Mouse (Mus musculus) liver, postnatal 0 days (tissue): ENCODE data around the gene Slc25a39. TPM values are rescaled to one million over a fixed set of nuclear protein-coding genes. Genes with fewer than 3 reads are reported as not detected.

Source experiments
- ATAC-seq: fragments of 200-750 bp; cut with Nextera tagmentation; 2 replicates; pipeline ENCODE4 v1.8.0; 2017; ENCODE audit warnings: mild to moderate bottlenecking, moderate library complexity
- DNase-seq: peaks from one replicate; pipeline ENCODE4 v3.0.0-alpha.2; 2016
- H3K27ac ChIP-seq: fragments of 300-500 bp; sonication (generic); 2 replicates; pipeline ENCODE4 v1.5.1; 2014; ENCODE audit warnings: antibody characterized with exemption, moderate library complexity, mild to moderate bottlenecking, low read depth
- H3K27me3 ChIP-seq: fragments of 300-500 bp; sonication (generic); 2 replicates; pipeline ENCODE4 v1.6.1; 2014; ENCODE audit warnings: low read length, control low read depth, mixed read lengths; ENCODE audit not compliant: insufficient read depth
- H3K36me3 ChIP-seq: fragments of 300-500 bp; sonication (generic); replicated peaks from 2 replicates; pipeline ENCODE4 v1.6.1; 2014; ENCODE audit warnings: mild to moderate bottlenecking, control low read depth, low read length, moderate library complexity, mixed read lengths; ENCODE audit not compliant: insufficient read depth
- H3K4me1 ChIP-seq: fragments of 300-500 bp; sonication (generic); 2 replicates; pipeline ENCODE4 v1.6.1; 2014; ENCODE audit warnings: antibody characterized with exemption, mild to moderate bottlenecking, control low read depth; ENCODE audit not compliant: insufficient read depth
- H3K4me2 ChIP-seq: fragments of 300-500 bp; sonication (generic); 2 replicates; pipeline ENCODE4 v1.6.1; 2014; ENCODE audit warnings: low read depth, mild to moderate bottlenecking, low read length, moderate library complexity, mixed read lengths
- H3K4me3 ChIP-seq: fragments of 300-500 bp; sonication (generic); 2 replicates; pipeline ENCODE4 v1.5.1; 2014; ENCODE audit warnings: low read depth, low read length
- H3K9ac ChIP-seq: fragments of 300-500 bp; sonication (generic); replicated peaks from 2 replicates; pipeline ENCODE4 v1.6.1; 2014; ENCODE audit warnings: mild to moderate bottlenecking, moderate library complexity
- H3K9me3 ChIP-seq: fragments of 300-500 bp; sonication (generic); 2 replicates; pipeline ENCODE4 v1.6.1; 2016; ENCODE audit warnings: mild to moderate bottlenecking, control low read depth, low read length, mixed read lengths
- CTCF ChIP-seq: sonication (generic); IDR thresholded peaks from 2 replicates; pipeline ENCODE4 v1.5.1; 2016; ENCODE audit warnings: antibody characterized with exemption, low read depth
- EP300 ChIP-seq: IDR thresholded peaks from 2 replicates; pipeline ENCODE4 v1.6.1; 2016; ENCODE audit warnings: antibody characterized with exemption, low read depth, mild to moderate bottlenecking
- WGBS: fragments of 180-500 bp; shearing (Covaris S2); extraction: QIAGEN DNeasy Blood & Tissue Kit; methylation state at CpG from one replicate; pipeline ENCODE4 v1.1.7; 2014; ENCODE audit not compliant: insufficient replicate concordance; 5-methylcytosine and 5-hydroxymethylcytosine counted together
- polyA plus RNA-seq: library from polyadenylated mRNA; unstranded; fragments of >200 nt; fragmentation: Nextera tagmentation; extraction: Ambion mirVana; gene quantifications from 2 replicates; pipeline ENCODE4 v1.2.1, GENCODE M21; 2015

Slc25a39 gene
- polyA plus RNA-seq, 1 experiment from 2014 or later, result 510 TPM

DNA sequence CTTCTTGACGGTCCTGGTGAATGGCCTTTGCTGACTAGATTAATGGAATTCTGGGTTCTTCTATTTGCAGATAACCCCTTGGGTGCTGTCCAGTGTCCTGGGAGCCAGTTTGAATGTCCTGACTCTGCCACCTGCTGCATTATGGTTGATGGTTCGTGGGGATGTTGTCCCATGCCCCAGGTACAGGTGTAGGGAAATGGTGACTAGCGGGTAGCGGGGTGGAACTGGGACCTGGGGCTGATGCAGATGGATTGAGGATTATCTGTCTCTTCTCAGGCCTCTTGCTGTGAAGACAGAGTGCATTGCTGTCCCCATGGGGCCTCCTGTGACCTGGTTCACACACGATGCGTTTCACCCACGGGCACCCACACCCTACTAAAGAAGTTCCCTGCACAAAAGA lies 26.1 kb upstream of the Slc25a39 start:
- H3K9ac ChIP-seq, result no peak overlapping the region
- no peak for DNase-seq
- H3K4me3 ChIP-seq, result no peak overlapping the region
- WGBS, result 84% methylated on average over 7 of the region's 7 CpGs
- H3K4me2 ChIP-seq, result 0 out of 2 replicates have a peak overlapping the region, but pooled peaks have one; percentile 61
- H3K36me3 ChIP-seq, result peaks cover 18% of the 10 kb centered on the region
- no peaks in the 10 kb centered on the region for H3K9me3 ChIP-seq
- TF ChIP-seq CTCF, result no peak
- TF ChIP-seq EP300, result no peak
- peaks cover 26% of the 10 kb centered on the region for H3K4me1 ChIP-seq
- peaks cover 16% of the 10 kb centered on the region for H3K27me3 ChIP-seq
- no peak for ATAC-seq
- H3K27ac ChIP-seq, result no peak overlapping the region

DNA sequence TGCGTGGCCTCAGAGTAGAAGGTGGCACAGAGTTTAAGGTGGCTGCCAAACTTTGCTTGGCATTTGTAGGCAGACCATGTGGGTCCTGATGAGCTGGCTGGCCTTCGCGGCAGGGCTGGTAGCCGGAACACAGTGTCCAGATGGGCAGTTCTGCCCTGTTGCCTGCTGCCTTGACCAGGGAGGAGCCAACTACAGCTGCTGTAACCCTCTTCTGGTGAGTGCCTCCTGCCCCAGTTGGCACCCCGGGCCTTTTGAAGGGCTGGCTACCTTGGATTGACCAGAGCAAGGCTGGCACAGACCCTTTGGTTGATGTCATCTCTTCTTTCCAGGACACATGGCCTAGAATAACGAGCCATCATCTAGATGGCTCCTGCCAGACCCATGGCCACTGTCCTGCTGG lies 25.1 kb upstream of the Slc25a39 start:
- H3K4me3 ChIP-seq, result peak overlapping the region; percentile 34; the same call in 1 of the 2 replicates

DNA sequence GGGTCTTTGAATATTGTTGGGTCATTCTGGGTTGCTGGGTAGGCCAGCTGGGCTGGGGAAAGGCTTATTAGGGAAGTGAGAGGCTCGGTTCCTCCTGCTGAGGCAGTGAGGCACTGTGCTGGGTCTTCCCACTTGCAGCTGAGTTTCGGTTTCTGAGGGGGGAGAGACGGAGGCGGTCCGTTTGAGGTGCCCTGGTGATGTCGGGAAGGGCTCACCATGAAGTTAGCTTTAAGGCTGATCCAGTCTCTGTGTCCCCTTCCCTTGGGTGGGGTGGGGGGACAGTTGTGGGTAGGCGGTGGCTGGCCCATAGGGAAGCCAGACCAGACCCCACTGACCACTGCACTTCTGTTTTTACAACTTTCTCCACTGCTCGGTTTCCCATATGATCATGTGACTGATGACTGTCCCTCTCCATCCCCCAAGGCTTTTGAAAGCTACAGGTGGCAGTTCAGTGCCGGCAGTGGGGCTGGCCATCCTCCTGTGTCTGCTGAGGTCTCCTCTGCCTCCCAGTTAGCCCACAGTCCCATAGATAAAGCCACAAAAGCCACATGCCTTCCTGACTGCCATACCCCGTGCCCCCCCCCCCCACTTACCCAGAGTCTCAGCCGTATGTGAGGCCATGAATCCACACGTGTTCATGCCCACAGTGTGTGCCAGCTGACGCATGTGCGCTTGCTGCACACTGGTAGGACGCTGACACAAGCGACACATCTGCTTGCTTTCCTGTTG lies 24.5 kb upstream of the Slc25a39 start:
- Histone ChIP-seq H3K4me1 (peaks cover 18% of the 10 kb centered on the region), H3K9ac (no peak overlapping the region; the same call in 1 of the 2 replicates), H3K27ac (peak overlapping the region; percentile 82), H3K4me3 (peak overlapping the region; percentile 34), H3K27me3 (peaks cover 4% of the 10 kb centered on the region; the same call in 1 of the 2 replicates), H3K4me2 (peak overlapping the region; percentile 61), H3K36me3 (peaks cover 18% of the 10 kb centered on the region), H3K9me3 (no peaks in the 10 kb centered on the region)
- 25% methylated on average over 16 of the region's 16 CpGs for WGBS
- DNase-seq (peak; percentile 64), ATAC-seq (peak; percentile 14; the same call in 1 of the 2 replicates)
- no peak for TF ChIP-seq EP300
- TF ChIP-seq CTCF, result no peak

More for the DNA sequence above, 25.1 kb upstream of the Slc25a39 start:
- Histone ChIP-seq H3K9me3 (no peaks in the 10 kb centered on the region), H3K9ac (no peak overlapping the region), H3K4me1 (peaks cover 21% of the 10 kb centered on the region), H3K4me2 (peak overlapping the region; percentile 61), H3K36me3 (peaks cover 18% of the 10 kb centered on the region), H3K27ac (peak overlapping the region; percentile 82), H3K27me3 (peaks cover 7% of the 10 kb centered on the region)
- TF ChIP-seq EP300 (no peak), CTCF (no peak)
- DNase-seq (no peak), ATAC-seq (no peak)
- 77% methylated on average over 6 of the region's 6 CpGs for WGBS

DNA sequence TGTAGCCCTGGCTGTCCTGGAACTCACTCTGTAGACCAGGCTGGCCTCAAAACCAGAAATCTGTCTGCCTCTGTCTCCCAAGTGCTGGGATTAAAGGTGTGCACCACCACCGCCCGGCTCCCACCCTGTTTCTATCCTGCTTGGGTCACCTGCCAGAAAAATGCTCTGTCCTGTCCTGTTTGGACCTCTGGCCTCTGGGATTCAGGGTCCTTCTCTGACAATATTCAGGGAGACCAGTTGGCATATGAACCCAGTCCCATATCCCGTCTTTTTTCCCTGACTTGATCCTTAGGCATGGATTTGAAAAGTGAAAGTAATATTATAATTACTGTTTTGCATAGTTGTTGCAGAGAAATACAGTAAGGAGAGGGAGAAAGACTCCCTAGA lies 24.0 kb upstream of the Slc25a39 start:
- peaks cover 18% of the 10 kb centered on the region for H3K4me1 ChIP-seq

DNA sequence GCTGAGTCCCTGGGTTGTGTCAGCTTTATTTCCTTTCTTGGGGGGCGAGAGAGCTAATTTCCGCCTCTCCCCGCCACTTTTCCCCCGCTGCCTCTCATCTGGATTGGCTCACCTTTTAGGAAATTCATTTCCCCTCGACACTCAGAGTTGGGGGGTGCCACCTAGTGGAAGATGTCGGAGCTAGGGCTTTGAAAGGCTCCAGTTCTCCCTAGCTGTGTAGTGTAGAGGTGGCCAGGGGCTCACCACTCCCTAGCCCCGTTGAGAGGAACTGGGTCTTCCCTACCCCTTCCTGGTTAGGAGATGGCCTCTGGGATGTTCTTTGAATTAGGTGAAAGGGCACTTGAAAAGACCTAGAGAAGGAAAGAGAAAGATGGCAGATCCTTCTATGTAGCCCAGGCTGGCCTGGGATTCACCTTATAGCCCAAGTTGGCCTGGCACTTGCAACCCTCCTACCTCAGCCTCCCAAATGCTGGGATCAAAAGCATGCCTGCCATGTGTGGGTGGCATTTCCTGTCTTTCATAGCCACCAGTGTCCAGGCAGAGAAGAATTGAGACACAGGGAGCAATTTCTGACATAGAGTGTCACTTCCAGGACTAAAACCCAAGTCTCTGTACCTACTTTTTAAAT lies 23.4 kb upstream of the Slc25a39 start:
- peak overlapping the region; percentile 82 for H3K9ac ChIP-seq
- DNase-seq, result peak; percentile 84
- 0% methylated on average over 7 of the region's 7 CpGs for WGBS
- peak overlapping the region; percentile 88 for H3K27ac ChIP-seq
- peaks cover 17% of the 10 kb centered on the region for H3K36me3 ChIP-seq
- H3K4me1 ChIP-seq, result peaks cover 18% of the 10 kb centered on the region
- H3K4me2 ChIP-seq, result peak overlapping the region; percentile 99
- no peaks in the 10 kb centered on the region for H3K27me3 ChIP-seq
- no peaks in the 10 kb centered on the region for H3K9me3 ChIP-seq
- TF ChIP-seq EP300 (no peak), CTCF (peak; percentile 87)
- peak overlapping the region; percentile 83 for H3K4me3 ChIP-seq
- peak; percentile 26 for ATAC-seq

More for the DNA sequence above, 24.0 kb upstream of the Slc25a39 start:
- Histone ChIP-seq H3K9me3 (no peaks in the 10 kb centered on the region), H3K27me3 (no peaks in the 10 kb centered on the region), H3K9ac (no peak overlapping the region), H3K4me2 (peak overlapping the region; percentile 61), H3K4me3 (peak overlapping the region; percentile 34), H3K27ac (peak overlapping the region; percentile 82), H3K36me3 (peaks cover 18% of the 10 kb centered on the region)
- DNase-seq, result no peak
- 66% methylated on average over 3 of the region's 3 CpGs for WGBS
- no peak for ATAC-seq
- no peak for TF ChIP-seq CTCF
